Mouse (Mus musculus): ENCODE measurements around the gene Elmo1. TPM values are rescaled to one million over a fixed set of nuclear protein-coding genes. Genes with fewer than 3 reads are reported as not detected.

The Elmo1 gene
- total and polyA plus RNA-seq, 3 experiments: 23.1 to 50.2 (median 32.2) TPM

GRCm38 (mm10) chr13:20147736-20148135 is 57.3 kb downstream of the Elmo1 start:
- in situ Hi-C loops (cut with MboI; ENCODE audit: low pct_ligation_motif_present, low pct_unique_long_range_greater_than_20kb, low sequenced_read_pairs): no loop called here
- dilution Hi-C loops (cut with MboI; ENCODE audit: extremely low pct_ligation_motif_present, extremely low pct_unique_long_range_greater_than_20kb, low sequenced_read_pairs): no loop called here
- Histone ChIP-seq H3K27me3 (replicated peaks) (no peaks in the 10 kb centered on the region), H3K4me3 (replicated peaks in 1 of 3; ENCODE audit: low read depth in 2 of 3, low read length in 2 of 3, poor library complexity in 1 of 3) (no peak overlapping the region), H3K4me1 (ENCODE audit: control insufficient read depth in 1 of 2, insufficient read depth in 2 of 2) (peaks cover 39 to 85% of the 10 kb centered on the region in 2 experiments), H3K27ac (ENCODE audit: insufficient read depth, low read depth) (no peak overlapping the region), H3K36me3 (replicated peaks in 1 of 2; ENCODE audit: control insufficient read depth in 1 of 2, insufficient read depth in 1 of 2, low read length in 1 of 2) (peaks cover 3 to 17% of the 10 kb centered on the region in 2 experiments), H3K9ac (ENCODE audit: insufficient read depth, low read depth) (no peak overlapping the region), H3K79me2 (replicated peaks; ENCODE audit: control insufficient read depth, extremely low read depth, insufficient read depth, poor library complexity, severe bottlenecking) (peaks cover 19% of the 10 kb centered on the region), H3K4me2 (ENCODE audit: insufficient read depth, low read depth, poor library complexity, severe bottlenecking) (no peak overlapping the region), H3K9me3 (replicated peaks; ENCODE audit: low read length) (no peaks in the 10 kb centered on the region)
- DNase-seq (ENCODE audit: extremely low read depth): no peak
- TF ChIP-seq GABPA (IDR thresholded peaks at IDR 0.05; ENCODE audit: insufficient replicate concordance, low read depth, low read length): no peak
- no peak for TF ChIP-seq ZKSCAN1 (IDR thresholded peaks at IDR 0.05; ENCODE audit: borderline replicate concordance, low read depth, low read length)
- no peak for TF ChIP-seq NELFE (IDR thresholded peaks at IDR 0.05; ENCODE audit: low read depth, low read length)
- TF ChIP-seq TBP (conservative IDR thresholded peaks at IDR 0.05; ENCODE audit: low read depth, low read length): no peak
- no peak for TF ChIP-seq TCF12 (IDR thresholded peaks at IDR 0.05; ENCODE audit: low read depth, low read length)
- TF ChIP-seq NRF1 (IDR thresholded peaks at IDR 0.05; ENCODE audit: low read depth, low read length): no peak
- no peak for TF ChIP-seq MXI1 (IDR thresholded peaks at IDR 0.05; ENCODE audit: low read depth, low read length)
- TF ChIP-seq CTCF (conservative IDR thresholded peaks at IDR 0.05 in 1 of 2, IDR thresholded peaks at IDR 0.05 in 1 of 2; ENCODE audit: low read depth in 2 of 2, low read length in 2 of 2): no peak
- no peak for TF ChIP-seq POLR2A (IDR thresholded peaks at IDR 0.05; ENCODE audit: low read depth, low read length)
- no peak for TF ChIP-seq IRF4 (IDR thresholded peaks at IDR 0.05; ENCODE audit: low read depth, low read length)
- no peak for TF ChIP-seq RCOR1 (conservative IDR thresholded peaks at IDR 0.05; ENCODE audit: low read depth, low read length)

GRCm38 (mm10) chr13:20150130-20150835 is 59.9 kb downstream of the Elmo1 start:
- Histone ChIP-seq H3K36me3 (replicated peaks in 1 of 2; ENCODE audit: control insufficient read depth in 1 of 2, insufficient read depth in 1 of 2, low read length in 1 of 2) (peaks cover 3 to 17% of the 10 kb centered on the region in 2 experiments), H3K9ac (ENCODE audit: insufficient read depth, low read depth) (no peak overlapping the region), H3K9me3 (replicated peaks; ENCODE audit: low read length) (no peaks in the 10 kb centered on the region), H3K27ac (ENCODE audit: insufficient read depth, low read depth) (no peak overlapping the region), H3K4me1 (ENCODE audit: control insufficient read depth in 1 of 2, insufficient read depth in 2 of 2) (peaks cover 45 to 90% of the 10 kb centered on the region in 2 experiments), H3K27me3 (replicated peaks) (no peaks in the 10 kb centered on the region), H3K4me3 (replicated peaks in 1 of 3; ENCODE audit: low read depth in 2 of 3, low read length in 2 of 3, poor library complexity in 1 of 3) (no peak overlapping the region), H3K79me2 (replicated peaks; ENCODE audit: control insufficient read depth, extremely low read depth, insufficient read depth, poor library complexity, severe bottlenecking) (peaks cover 19% of the 10 kb centered on the region), H3K4me2 (ENCODE audit: insufficient read depth, low read depth, poor library complexity, severe bottlenecking) (no peak overlapping the region)
- in situ Hi-C loops (cut with MboI; ENCODE audit: low pct_ligation_motif_present, low pct_unique_long_range_greater_than_20kb, low sequenced_read_pairs) (no loop called here), dilution Hi-C loops (cut with MboI; ENCODE audit: extremely low pct_ligation_motif_present, extremely low pct_unique_long_range_greater_than_20kb, low sequenced_read_pairs) (no loop called here)
- DNase-seq (ENCODE audit: extremely low read depth): no peak
- TF ChIP-seq KAT2A (IDR thresholded peaks at IDR 0.05; ENCODE audit: insufficient replicate concordance, low read length) (no peak), ZNF384 (IDR thresholded peaks at IDR 0.05; ENCODE audit: low read depth, low read length) (no peak), MEF2A (IDR thresholded peaks at IDR 0.05; ENCODE audit: borderline replicate concordance, low read depth, low read length) (no peak), SIN3A (IDR thresholded peaks at IDR 0.05; ENCODE audit: low read length) (no peak), POLR2AphosphoS2 (IDR thresholded peaks at IDR 0.05; ENCODE audit: low read depth, low read length) (no peak), USF2 (conservative IDR thresholded peaks at IDR 0.05; ENCODE audit: low read depth, low read length) (no peak), E2F4 (IDR thresholded peaks at IDR 0.05; ENCODE audit: insufficient replicate concordance, low read depth, low read length) (no peak)
